Mouse (Mus musculus) neural tube, embryonic 13.5 days (tissue): ENCODE data around the gene Zbtb37. TPM values are rescaled to one million over a fixed set of nuclear protein-coding genes. Genes with fewer than 3 reads are reported as not detected.

ENCODE experiments used
- ATAC-seq: fragments of 200-750 bp; cut with Nextera tagmentation; 2 replicates; pipeline ENCODE4 v1.8.0; 2017; ENCODE audit warnings: low read depth, mild to moderate bottlenecking, moderate TSS enrichment, moderate library complexity
- H3K27ac ChIP-seq: fragments of 300-500 bp; sonication (generic); replicated peaks from 2 replicates; pipeline ENCODE4 v1.5.1; 2015; ENCODE audit warnings: moderate library complexity, mild to moderate bottlenecking, inconsistent platforms
- H3K27me3 ChIP-seq: fragments of 300-500 bp; sonication (generic); 2 replicates; pipeline ENCODE4 v1.6.1; 2015; ENCODE audit warnings: mild to moderate bottlenecking, inconsistent platforms
- H3K36me3 ChIP-seq: fragments of 300-500 bp; sonication (generic); 2 replicates; pipeline ENCODE4 v1.6.1; 2015; ENCODE audit warnings: mild to moderate bottlenecking, inconsistent platforms
- H3K4me1 ChIP-seq: fragments of 300-500 bp; sonication (generic); replicated peaks from 2 replicates; pipeline ENCODE4 v1.6.1; 2015; ENCODE audit warnings: inconsistent platforms
- H3K4me2 ChIP-seq: fragments of 300-500 bp; sonication (generic); 2 replicates; pipeline ENCODE4 v1.6.1; 2015; ENCODE audit warnings: inconsistent platforms, mild to moderate bottlenecking, moderate library complexity
- H3K4me3 ChIP-seq: fragments of 300-500 bp; sonication (generic); 2 replicates; pipeline ENCODE4 v1.5.1; 2015; ENCODE audit warnings: mild to moderate bottlenecking, inconsistent platforms
- H3K9ac ChIP-seq: fragments of 300-500 bp; sonication (generic); 2 replicates; pipeline ENCODE4 v1.6.1; 2015; ENCODE audit warnings: moderate library complexity, mild to moderate bottlenecking, inconsistent platforms
- H3K9me3 ChIP-seq: fragments of 300-500 bp; sonication (generic); 2 replicates; pipeline ENCODE4 v1.6.1; 2016; ENCODE audit warnings: inconsistent platforms
- WGBS: fragments of 180-500 bp; shearing (Covaris S2); methylation state at CpG from one replicate; pipeline ENCODE4 v1.1.7; 2015; 5-methylcytosine and 5-hydroxymethylcytosine counted together
- polyA plus RNA-seq: library from polyadenylated mRNA; unstranded; fragments of >200 nt; fragmentation: Nextera tagmentation; extraction: Ambion mirVana; gene quantifications from 2 replicates; pipeline ENCODE4 v1.2.1, GENCODE M21; 2015

Gene Zbtb37
- polyA plus RNA-seq, 1 experiment from 2014 or later = 12.3 TPM

GRCm38 (mm10) chr1:161039741-161040425 lies 5.2 kb upstream of the Zbtb37 start:
- Histone ChIP-seq H3K9ac (no peak overlapping the region), H3K4me2 (no peak overlapping the region), H3K9me3 (no peaks in the 10 kb centered on the region), H3K4me3 (no peak overlapping the region), H3K27ac (peak overlapping the region; percentile 54), H3K27me3 (no peaks in the 10 kb centered on the region), H3K4me1 (peaks cover 32% of the 10 kb centered on the region), H3K36me3 (peaks cover 65% of the 10 kb centered on the region)
- 13% methylated on average over 3 of the region's 3 CpGs for WGBS
- ATAC-seq = no peak

- H3K27ac ChIP-seq = 0 out of 2 replicates have a peak overlapping the region, but pooled peaks have one; percentile 28
- peaks cover 32% of the 10 kb centered on the region for H3K4me1 ChIP-seq
- H3K27me3 ChIP-seq = no peaks in the 10 kb centered on the region
- ATAC-seq = no peak
- WGBS = 4% methylated on average over 3 of the region's 3 CpGs
- H3K4me3 ChIP-seq = no peak overlapping the region
- no peak overlapping the region for H3K9ac ChIP-seq
- peaks cover 58% of the 10 kb centered on the region for H3K36me3 ChIP-seq
- H3K4me2 ChIP-seq = no peak overlapping the region
- no peaks in the 10 kb centered on the region for H3K9me3 ChIP-seq
Measured at GRCm38 (mm10) chr1:161038968-161039721, 4.5 kb upstream of the Zbtb37 start.

- peaks cover 39% of the 10 kb centered on the region for H3K4me1 ChIP-seq
- peak overlapping the region; percentile 65 for H3K9ac ChIP-seq
- 0 out of 2 replicates have a peak overlapping the region, but pooled peaks have one; percentile 46 for H3K27ac ChIP-seq
- peak overlapping the region; percentile 82 for H3K4me3 ChIP-seq
- 35% methylated on average over 3 of the region's 3 CpGs for WGBS
- H3K4me2 ChIP-seq = peak overlapping the region; percentile 80
- H3K36me3 ChIP-seq = peaks cover 48% of the 10 kb centered on the region
- no peaks in the 10 kb centered on the region for H3K9me3 ChIP-seq
- no peaks in the 10 kb centered on the region for H3K27me3 ChIP-seq
- no peak for ATAC-seq
Measured at GRCm38 (mm10) chr1:161038004-161038403, 3.4 kb upstream of the Zbtb37 start.

- H3K36me3 ChIP-seq = peaks cover 48% of the 10 kb centered on the region
- ATAC-seq = no peak
- no peaks in the 10 kb centered on the region for H3K9me3 ChIP-seq
- H3K9ac ChIP-seq = peak overlapping the region; percentile 65
- no peaks in the 10 kb centered on the region for H3K27me3 ChIP-seq
- peak overlapping the region; percentile 82 for H3K4me3 ChIP-seq
- peaks cover 43% of the 10 kb centered on the region for H3K4me1 ChIP-seq
- WGBS = 23% methylated on average over 3 of the region's 3 CpGs
- H3K27ac ChIP-seq = peak overlapping the region; percentile 46; the same call in 1 of the 2 replicates
- H3K4me2 ChIP-seq = peak overlapping the region; percentile 80
Measured at GRCm38 (mm10) chr1:161037599-161037998, 3.0 kb upstream of the Zbtb37 start.

- Histone ChIP-seq H3K27me3 (no peaks in the 10 kb centered on the region), H3K9ac (peak overlapping the region; percentile 99), H3K36me3 (peaks cover 51% of the 10 kb centered on the region), H3K9me3 (no peaks in the 10 kb centered on the region), H3K4me3 (peak overlapping the region; percentile 82), H3K4me2 (peak overlapping the region; percentile 80), H3K27ac (peak overlapping the region; percentile 92), H3K4me1 (peaks cover 46% of the 10 kb centered on the region)
- no peak for ATAC-seq
- 0% methylated on average over 1 of the region's 1 CpGs for WGBS
Measured at GRCm38 (mm10) chr1:161037026-161037425, 2.4 kb upstream of the Zbtb37 start.

GRCm38 (mm10) chr1:161036411-161036841 lies 1.8 kb upstream of the Zbtb37 start:
- peak overlapping the region; percentile 80 for H3K4me2 ChIP-seq
- peak overlapping the region; percentile 99 for H3K9ac ChIP-seq
- peaks cover 46% of the 10 kb centered on the region for H3K4me1 ChIP-seq
- peak overlapping the region; percentile 92 for H3K27ac ChIP-seq
- H3K9me3 ChIP-seq = no peaks in the 10 kb centered on the region
- no peaks in the 10 kb centered on the region for H3K27me3 ChIP-seq
- peaks cover 54% of the 10 kb centered on the region for H3K36me3 ChIP-seq
- ATAC-seq = no peak
- WGBS = 0% methylated on average over 5 of the region's 5 CpGs
- H3K4me3 ChIP-seq = peak overlapping the region; percentile 82

GRCm38 (mm10) chr1:161035786-161036404 lies 1.2 kb upstream of the Zbtb37 start:
- H3K27me3 ChIP-seq = no peaks in the 10 kb centered on the region
- H3K4me3 ChIP-seq = peak overlapping the region; percentile 82
- peak overlapping the region; percentile 99 for H3K9ac ChIP-seq
- H3K36me3 ChIP-seq = peaks cover 57% of the 10 kb centered on the region
- H3K9me3 ChIP-seq = no peaks in the 10 kb centered on the region
- H3K4me1 ChIP-seq = peaks cover 46% of the 10 kb centered on the region
- no peak for ATAC-seq
- H3K27ac ChIP-seq = peak overlapping the region; percentile 92
- H3K4me2 ChIP-seq = peak overlapping the region; percentile 80
- WGBS = 0% methylated on average over 6 of the region's 6 CpGs

GRCm38 (mm10) chr1:161035281-161035785 lies 684 bp upstream of the Zbtb37 start:
- peak overlapping the region; percentile 99 for H3K9ac ChIP-seq
- H3K36me3 ChIP-seq = peaks cover 62% of the 10 kb centered on the region
- peak overlapping the region; percentile 80 for H3K4me2 ChIP-seq
- ATAC-seq = peak; percentile 60
- H3K9me3 ChIP-seq = no peaks in the 10 kb centered on the region
- no peaks in the 10 kb centered on the region for H3K27me3 ChIP-seq
- under 1% methylated on average over 14 of the region's 14 CpGs for WGBS
- peak overlapping the region; percentile 82 for H3K4me3 ChIP-seq
- peak overlapping the region; percentile 92 for H3K27ac ChIP-seq
- H3K4me1 ChIP-seq = peaks cover 46% of the 10 kb centered on the region

GRCm38 (mm10) chr1:161033856-161034434 lies 704 bp downstream of the Zbtb37 start:
- Histone ChIP-seq H3K4me2 (peak overlapping the region; percentile 71), H3K4me3 (peak overlapping the region; percentile 82), H3K27me3 (no peaks in the 10 kb centered on the region), H3K36me3 (peaks cover 62% of the 10 kb centered on the region), H3K9me3 (no peaks in the 10 kb centered on the region), H3K4me1 (peaks cover 41% of the 10 kb centered on the region), H3K27ac (peak overlapping the region; percentile 92), H3K9ac (peak overlapping the region; percentile 99)
- no peak for ATAC-seq
- under 1% methylated on average over 21 of the region's 21 CpGs for WGBS

- WGBS = 97% methylated on average over 7 of the region's 7 CpGs
- H3K27ac ChIP-seq = no peak overlapping the region
- H3K27me3 ChIP-seq = no peaks in the 10 kb centered on the region
- peaks cover 51% of the 10 kb centered on the region for H3K36me3 ChIP-seq
- no peak overlapping the region for H3K4me3 ChIP-seq
- H3K9ac ChIP-seq = no peak overlapping the region
- ATAC-seq = no peak
- no peak overlapping the region for H3K4me2 ChIP-seq
- H3K4me1 ChIP-seq = peaks cover 27% of the 10 kb centered on the region
- H3K9me3 ChIP-seq = no peaks in the 10 kb centered on the region
Measured at GRCm38 (mm10) chr1:161032345-161032744, 2.3 kb downstream of the Zbtb37 start.

- H3K9me3 ChIP-seq = no peaks in the 10 kb centered on the region
- ATAC-seq = no peak
- no peak overlapping the region for H3K4me3 ChIP-seq
- no peak overlapping the region for H3K9ac ChIP-seq
- no peak overlapping the region for H3K27ac ChIP-seq
- H3K36me3 ChIP-seq = peaks cover 53% of the 10 kb centered on the region
- H3K4me2 ChIP-seq = no peak overlapping the region
- WGBS = 90% methylated on average over 9 of the region's 9 CpGs
- H3K27me3 ChIP-seq = no peaks in the 10 kb centered on the region
- peaks cover 24% of the 10 kb centered on the region for H3K4me1 ChIP-seq
Measured at GRCm38 (mm10) chr1:161031881-161032280, 2.8 kb downstream of the Zbtb37 start.
